Mouse (Mus musculus) C2C12 (cell line): ENCODE results near the gene Cdnf.

ENCODE experiments used
- CEBPB ChIP-seq: IDR thresholded peaks from one replicate; pipeline ENCODE4 v1.6.1; 2011; ENCODE audit warnings: low read depth, mild to moderate bottlenecking, control low read depth, moderate library complexity
- CTCF ChIP-seq: IDR thresholded peaks from one replicate; pipeline ENCODE4 v1.5.1; 2011; ENCODE audit not compliant: control insufficient read depth, insufficient read depth, insufficient read length
- FOSL1 ChIP-seq: IDR thresholded peaks from one replicate; pipeline ENCODE4 v1.8.0; 2011; ENCODE audit warnings: mild to moderate bottlenecking, low read length; ENCODE audit not compliant: poor library complexity, insufficient read depth, severe bottlenecking
- MAX ChIP-seq: IDR thresholded peaks from one replicate; pipeline ENCODE4 v1.6.1; 2011; ENCODE audit warnings: mild to moderate bottlenecking, control low read depth
- MYOD1 ChIP-seq: IDR thresholded peaks from one replicate; pipeline ENCODE4 v1.6.1; 2011; ENCODE audit warnings: low read depth; ENCODE audit not compliant: control insufficient read depth, insufficient read length
- MYOG ChIP-seq: IDR thresholded peaks from one replicate; pipeline ENCODE4 v1.6.1; 2011; ENCODE audit not compliant: control insufficient read depth, insufficient read length; ENCODE audit errors: extremely low read depth
- USF1 ChIP-seq: IDR thresholded peaks from one replicate; pipeline ENCODE4 v1.6.1; 2011; ENCODE audit warnings: low read depth, mild to moderate bottlenecking, control low read depth, moderate library complexity

GRCm38 (mm10) chr2:3541307-3542079 is 28.7 kb downstream of the Cdnf start:
- TF ChIP-seq MAX (no peak), CTCF (no peak), CEBPB (no peak), USF1 (no peak), MYOG (no peak), MYOD1 (no peak), FOSL1 (no peak)
